Mouse (Mus musculus): ENCODE results near the gene 1600015I10Rik.

GRCm38 (mm10) chr6:48906371-48906770 is 23.3 kb upstream of the 1600015I10Rik start:
- TF ChIP-seq CTCF (IDR thresholded peaks at IDR 0.05; ENCODE audit: borderline replicate concordance, insufficient read depth, low read depth, low read length) (no peak), POLR2A (IDR thresholded peaks at IDR 0.05; ENCODE audit: borderline replicate concordance, insufficient read depth, low read length) (no peak)
